Mouse (Mus musculus): ENCODE measurements around the gene Spata6. TPM values are rescaled to one million over a fixed set of nuclear protein-coding genes. Genes with fewer than 3 reads are reported as not detected.

Spata6 gene
- polyA plus RNA-seq, 1 experiment: 6.1 TPM

DNA sequence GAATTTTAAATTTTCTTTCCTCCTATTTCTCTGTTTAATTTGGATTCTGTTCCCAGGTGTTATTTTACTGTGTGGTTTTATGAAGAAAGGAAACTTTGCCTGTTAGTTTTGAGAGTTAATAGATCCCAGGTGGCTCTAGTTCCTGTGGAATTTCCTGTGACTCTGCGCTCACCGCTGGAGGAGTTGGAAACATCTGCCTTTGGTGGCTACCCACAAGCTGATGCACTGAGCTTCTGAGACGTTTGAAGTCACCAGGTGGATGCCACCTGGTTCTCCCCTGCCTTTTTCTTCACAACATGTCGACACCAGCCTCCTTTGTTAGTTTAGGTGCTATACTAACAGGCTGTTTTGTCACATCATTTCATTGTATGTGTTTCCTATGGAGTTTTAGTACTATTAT is 97.7 kb downstream of the Spata6 start:
- TF ChIP-seq CTCF (IDR thresholded peaks at IDR 0.05; ENCODE audit: extremely low read depth, insufficient read length, insufficient replicate concordance, low read depth, low read length): no peak
- TF ChIP-seq POLR2A (IDR thresholded peaks at IDR 0.05; ENCODE audit: low read depth, low read length): no peak
- Histone ChIP-seq H3K4me3 (ENCODE audit: low read depth, low read length) (no peak overlapping the region), H3K27me3 (ENCODE audit: control insufficient read depth, insufficient read depth, low read length) (no peaks in the 10 kb centered on the region), H3K36me3 (ENCODE audit: control insufficient read depth, insufficient read depth, low read length) (no peaks in the 10 kb centered on the region), H3K27ac (ENCODE audit: insufficient read depth, low read depth, low read length) (no peak overlapping the region), H3K4me1 (ENCODE audit: control insufficient read depth, insufficient read depth, insufficient read length, low read length) (no peaks in the 10 kb centered on the region)
- 53% methylated on average over 4 of the region's 4 CpGs for WGBS

DNA sequence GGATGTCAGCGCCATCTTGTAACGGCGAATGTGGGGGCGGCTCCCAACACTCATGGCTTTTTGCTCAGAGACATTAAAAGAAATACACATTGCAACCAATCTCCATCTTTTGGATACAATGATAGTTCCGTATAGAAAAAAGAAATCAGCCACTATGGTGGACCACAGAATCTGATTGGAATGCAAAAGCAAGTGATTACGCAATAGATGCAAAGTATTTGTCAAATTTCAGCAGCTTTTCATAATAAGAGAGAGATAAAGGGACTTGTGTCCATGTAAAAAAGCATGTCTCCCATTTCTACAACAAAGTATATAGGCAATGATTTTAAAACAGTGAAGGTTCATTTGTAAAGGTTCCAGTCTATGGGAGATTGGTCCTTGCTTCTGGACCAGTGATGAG is 119.1 kb downstream of the Spata6 start:
- no peaks in the 10 kb centered on the region for H3K27me3 ChIP-seq (ENCODE audit: control insufficient read depth, insufficient read depth, low read length)
- TF ChIP-seq CTCF (IDR thresholded peaks at IDR 0.05; ENCODE audit: extremely low read depth, insufficient read length, insufficient replicate concordance, low read depth, low read length): no peak
- TF ChIP-seq POLR2A (IDR thresholded peaks at IDR 0.05; ENCODE audit: low read depth, low read length): no peak
- no peak overlapping the region for H3K27ac ChIP-seq (ENCODE audit: insufficient read depth, low read depth, low read length)
- no peaks in the 10 kb centered on the region for H3K36me3 ChIP-seq (ENCODE audit: control insufficient read depth, insufficient read depth, low read length)
- no peak overlapping the region for H3K4me3 ChIP-seq (ENCODE audit: low read depth, low read length)
- H3K4me1 ChIP-seq (ENCODE audit: control insufficient read depth, insufficient read depth, insufficient read length, low read length): no peaks in the 10 kb centered on the region
- 96% methylated on average over 6 of the region's 6 CpGs for WGBS

DNA sequence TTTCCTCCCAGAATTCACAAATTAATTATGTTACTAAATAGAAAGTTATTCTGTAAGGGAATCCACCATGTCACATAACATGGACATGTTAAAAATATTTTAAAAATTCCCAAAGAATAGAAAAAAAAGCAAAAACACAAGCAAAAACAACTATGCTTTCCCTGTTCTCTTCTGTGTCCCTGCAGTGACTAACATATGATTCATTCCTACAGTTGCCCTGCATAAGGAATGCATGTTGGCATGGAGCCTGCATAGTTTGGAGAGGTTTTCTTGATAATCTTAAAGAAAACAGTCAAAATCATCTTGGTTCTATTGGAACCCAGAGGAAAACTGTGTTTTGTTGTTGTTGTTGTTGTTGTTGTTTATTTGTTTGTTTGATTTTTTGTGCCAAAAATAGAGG is 132.8 kb downstream of the Spata6 start:
- Histone ChIP-seq H3K27ac (ENCODE audit: insufficient read depth, low read depth, low read length) (no peak overlapping the region), H3K4me3 (ENCODE audit: low read depth, low read length) (no peak overlapping the region), H3K4me1 (ENCODE audit: control insufficient read depth, insufficient read depth, insufficient read length, low read length) (no peaks in the 10 kb centered on the region), H3K27me3 (ENCODE audit: control insufficient read depth, insufficient read depth, low read length) (no peaks in the 10 kb centered on the region), H3K36me3 (ENCODE audit: control insufficient read depth, insufficient read depth, low read length) (no peaks in the 10 kb centered on the region)
- no peak for TF ChIP-seq CTCF (IDR thresholded peaks at IDR 0.05; ENCODE audit: extremely low read depth, insufficient read length, insufficient replicate concordance, low read depth, low read length)
- TF ChIP-seq POLR2A (IDR thresholded peaks at IDR 0.05; ENCODE audit: low read depth, low read length): no peak

DNA sequence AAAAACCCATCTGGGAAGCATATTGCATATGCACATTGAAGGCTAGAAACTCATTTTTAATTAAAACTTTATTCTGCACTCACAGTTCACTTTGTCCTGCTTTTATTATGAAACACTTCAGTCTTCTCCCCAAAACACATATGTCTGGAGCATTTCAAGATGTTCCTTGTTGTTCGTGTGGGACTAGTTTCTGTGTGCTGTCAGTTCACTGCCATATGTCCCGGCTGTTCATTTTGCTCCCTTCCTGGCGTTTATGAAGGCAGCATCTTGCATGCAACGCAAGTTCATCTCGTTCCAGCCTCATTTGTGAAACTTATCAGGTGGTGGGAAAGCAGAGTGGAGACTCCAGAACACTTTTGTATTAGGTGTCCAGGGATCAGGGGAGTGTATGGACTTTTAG is 146.9 kb downstream of the Spata6 start:
- WGBS: 78% methylated on average over 5 of the region's 5 CpGs
- TF ChIP-seq CTCF (IDR thresholded peaks at IDR 0.05; ENCODE audit: extremely low read depth, insufficient read length, insufficient replicate concordance, low read depth, low read length): no peak

DNA sequence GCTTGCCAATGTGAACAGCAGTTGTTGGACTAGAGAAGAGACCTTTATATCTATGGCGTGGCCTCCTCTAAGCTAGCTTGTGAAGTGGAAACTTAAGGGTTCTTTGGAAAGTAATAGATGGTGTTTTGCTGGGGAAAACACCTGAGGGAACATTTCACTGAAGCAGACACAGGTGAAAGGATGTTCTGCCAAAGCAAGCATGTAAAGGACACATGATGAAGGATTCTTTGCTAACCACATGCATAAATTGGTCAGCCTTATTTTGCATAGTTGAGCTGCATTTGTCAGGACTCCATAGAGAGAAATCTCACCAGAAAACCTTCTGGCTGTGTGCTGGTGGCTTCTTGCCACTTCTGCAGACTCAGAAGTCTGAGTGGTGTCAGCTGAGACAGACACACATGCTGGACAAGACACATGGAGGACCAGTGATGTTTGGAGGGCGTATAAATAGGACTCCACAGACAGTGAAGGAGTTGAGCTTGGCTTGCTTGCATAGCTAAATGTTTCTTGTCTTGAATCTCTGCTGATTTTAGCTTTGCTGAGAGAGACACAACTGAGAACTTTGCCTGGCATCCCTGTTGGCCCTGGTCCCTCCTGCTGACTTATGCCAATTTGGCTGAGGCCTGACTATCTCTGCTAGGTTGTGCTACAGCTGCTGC is 148.1 kb downstream of the Spata6 start:
- H3K36me3 ChIP-seq (ENCODE audit: control insufficient read depth, insufficient read depth, low read length): no peaks in the 10 kb centered on the region
- TF ChIP-seq CTCF (IDR thresholded peaks at IDR 0.05; ENCODE audit: extremely low read depth, insufficient read length, insufficient replicate concordance, low read depth, low read length) (no peak), POLR2A (IDR thresholded peaks at IDR 0.05; ENCODE audit: low read depth, low read length) (no peak)
- no peaks in the 10 kb centered on the region for H3K27me3 ChIP-seq (ENCODE audit: control insufficient read depth, insufficient read depth, low read length)
- 66% methylated on average over 2 of the region's 2 CpGs for WGBS
- no peak overlapping the region for H3K4me3 ChIP-seq (ENCODE audit: low read depth, low read length)
- H3K4me1 ChIP-seq (ENCODE audit: control insufficient read depth, insufficient read depth, insufficient read length, low read length): no peaks in the 10 kb centered on the region
- H3K27ac ChIP-seq (ENCODE audit: insufficient read depth, low read depth, low read length): no peak overlapping the region

More for the DNA sequence above, 146.9 kb downstream of the Spata6 start:
- Histone ChIP-seq H3K4me3 (ENCODE audit: low read depth, low read length) (no peak overlapping the region), H3K27me3 (ENCODE audit: control insufficient read depth, insufficient read depth, low read length) (no peaks in the 10 kb centered on the region), H3K4me1 (ENCODE audit: control insufficient read depth, insufficient read depth, insufficient read length, low read length) (no peaks in the 10 kb centered on the region), H3K36me3 (ENCODE audit: control insufficient read depth, insufficient read depth, low read length) (no peaks in the 10 kb centered on the region), H3K27ac (ENCODE audit: insufficient read depth, low read depth, low read length) (no peak overlapping the region)

Other genes with a start within 250 kb of the Spata6 start
- 16.7 and 47.7 TPM in 2 replicates for gene Slc5a9, start 182.9 kb downstream of the Spata6 start, polyA plus RNA-seq (2012; rRNA removed)
- not detected in 2 replicates for gene Skint8, start 199.4 kb downstream of the Spata6 start, polyA plus RNA-seq (2012; rRNA removed)